In genomic region chr19:10723084-10723483, GRCm38 (mm10) we compare ENCODE assay signal across 16 mouse cellular contexts. TPM values are rescaled to one million over a fixed set of nuclear protein-coding genes. Genes with fewer than 3 reads are reported as not detected.
DNase-seq lines count a peak whose midpoint lies in the region; ATAC-seq and TF ChIP-seq lines count a peak whose summit lies in the region.
"Had no signal": no experiment of that assay in that cellular context is flagged by ENCODE, and none has a peak within 500 bp of the region (broad histone marks: within the 10 kb centered on the region; RNA-seq: fewer than 3 reads in every experiment).

No protein-coding gene starts in this region.

- H3K4me1 ChIP-seq in heart, embryonic 13.5 days, result peaks cover 30% of the 10 kb centered on the region
- H3K4me1 ChIP-seq: liver, embryonic 15.5 days had no signal

- peak overlapping the region; percentile 20 for H3K4me2 ChIP-seq in heart, embryonic 13.5 days
- H3K4me2 ChIP-seq: liver, embryonic 15.5 days; neural tube, embryonic 12.5 days had no signal

- H3K27ac ChIP-seq in heart, embryonic 13.5 days (replicated peaks), result no peak overlapping the region
- no peak overlapping the region for H3K27ac ChIP-seq in layer of hippocampus, adult 2 months
- H3K27ac ChIP-seq: liver, embryonic 15.5 days; neural tube, embryonic 12.5 days had no signal

- no peak for TF ChIP-seq CTCF in layer of hippocampus, adult 2 months (conservative IDR thresholded peaks at IDR 0.05)

- H3K27me3 ChIP-seq in heart, embryonic 13.5 days (replicated peaks), result no peaks in the 10 kb centered on the region; the same call in 1 of the 2 replicates
- H3K27me3 ChIP-seq: liver, embryonic 15.5 days; neural tube, embryonic 12.5 days had no signal

- no peak for ATAC-seq in CD4-positive, CD25-positive, alpha-beta regulatory T cell, adult 4 months
- ATAC-seq in heart, embryonic 13.5 days (ENCODE audit: extremely low read depth, insufficient number of reproducible peaks, low FRiP score, low TSS enrichment), result no peak
- ATAC-seq: activated CD4-positive, CD25-positive, alpha-beta regulatory T cell, adult 4 months had no signal

- H3K4me3 ChIP-seq in heart, embryonic 13.5 days, result no peak overlapping the region
- no peak overlapping the region for H3K4me3 ChIP-seq in layer of hippocampus, adult 2 months
- H3K4me3 ChIP-seq: liver, embryonic 15.5 days; neural tube, embryonic 12.5 days had no signal

- no peak overlapping the region; the same call in none of the 2 replicates for H3K9ac ChIP-seq in heart, embryonic 13.5 days
- H3K9ac ChIP-seq: liver, embryonic 15.5 days; neural tube, embryonic 12.5 days had no signal

- peak; percentile 9 for DNase-seq in CD4-positive, CD25-positive, alpha-beta regulatory T cell, adult 2 months (ENCODE audit: low read depth, low spot score)
- no peak for DNase-seq in heart, adult 18-20 months
- DNase-seq in retina, embryonic 14.5 days (ENCODE audit: low spot score), result peak; percentile 32
- no peak for DNase-seq in retina, postnatal 1 day
- no peak for DNase-seq in testis, postnatal 10 days (ENCODE audit: low spot score)
- DNase-seq in layer of hippocampus, adult 2 months (ENCODE audit: low spot score in 2 of 2), result no peak
- DNase-seq: kidney, postnatal 25 days; right cerebral cortex, postnatal 14 days had no signal

- no peaks in the 10 kb centered on the region for H3K9me3 ChIP-seq in heart, embryonic 13.5 days
- H3K9me3 ChIP-seq: G1E; liver, embryonic 15.5 days; neural tube, embryonic 12.5 days had no signal

- no peaks in the 10 kb centered on the region for H3K36me3 ChIP-seq in heart, embryonic 13.5 days
- H3K36me3 ChIP-seq: G1E; liver, embryonic 15.5 days; neural tube, embryonic 12.5 days had no signal

- 10% methylated on average over 13 of the region's 13 CpGs for WGBS in heart, embryonic 13.5 days

RNA-seq across cellular contexts. Expression of gene Cd5, which starts 15.7 kb away (rescaled TPM):
- 100 to 1,000 TPM; 449 to 646 TPM for polyA plus RNA-seq in CD4-positive, CD25-positive, alpha-beta regulatory T cell, adult 4 months (2017; shearing (Covaris generic))
- polyA plus RNA-seq in heart, embryonic 13.5 days (2015; fragmentation: Nextera tagmentation; extraction: Ambion mirVana), result 0.71 TPM in 2 replicates
- total RNA-seq in heart, adult 18-20 months (2021), result 1 to 10 TPM in 1 of 2 experiments, not detected in 1; 1.1 TPM
- total RNA-seq in layer of hippocampus, adult 2 months (2021), result not detected
- polyA plus RNA-seq: G1E; liver, embryonic 15.5 days had no signal

RNA-seq across cellular contexts. Expression of gene Vps37c, which starts 34.5 kb away (rescaled TPM):
- polyA plus RNA-seq in CD4-positive, CD25-positive, alpha-beta regulatory T cell, adult 4 months (2017; shearing (Covaris generic)), result 10 to 100 TPM; 14.5 to 15.7 TPM
- 28.4 and 30.3 TPM in 2 replicates for polyA plus RNA-seq in heart, embryonic 13.5 days (2015; fragmentation: Nextera tagmentation; extraction: Ambion mirVana)
- 10 to 100 TPM; 20.4 to 21.8 TPM for total RNA-seq in heart, adult 18-20 months (2021)
- 10 to 100 TPM; 21.7 to 22.4 TPM for total RNA-seq in layer of hippocampus, adult 2 months (2021)

RNA-seq across cellular contexts. Expression of gene Pga5, which starts 45.2 kb away (rescaled TPM):
- polyA plus RNA-seq in CD4-positive, CD25-positive, alpha-beta regulatory T cell, adult 4 months (2017; shearing (Covaris generic)), result not detected
- not detected in 2 replicates for polyA plus RNA-seq in heart, embryonic 13.5 days (2015; fragmentation: Nextera tagmentation; extraction: Ambion mirVana)
- not detected for total RNA-seq in heart, adult 18-20 months (2021)
- total RNA-seq in layer of hippocampus, adult 2 months (2021), result not detected
- total RNA-seq: heart, postnatal 25 days; left cerebral cortex, postnatal 10 days had no signal
- polyA plus RNA-seq: activated CD4-positive, CD25-positive, alpha-beta regulatory T cell, adult 4 months; liver, embryonic 15.5 days; neural tube, embryonic 12.5 days had no signal

Comparison
In these comparisons a context has a peak if more than half of its experiments do, and no peak if none do; other contexts are left out.
1. DNase-seq: peak in CD4-positive, CD25-positive, alpha-beta regulatory T cell, adult 2 months (single experiment) and retina, embryonic 14.5 days (single experiment); none in heart, adult 18-20 months (0 of 2), retina, postnatal 1 day (single experiment), testis, postnatal 10 days (single experiment) and layer of hippocampus, adult 2 months (0 of 2).